Mouse (Mus musculus): ENCODE results near the gene Noc2l. TPM values are rescaled to one million over a fixed set of nuclear protein-coding genes. Genes with fewer than 3 reads are reported as not detected.

Noc2l gene
- total RNA-seq, 2 experiments from 2014 or later = 70.7 to 72.1 TPM

GRCm38 (mm10) chr4:156254361-156255077, 18.7 kb downstream of the Noc2l start:
- TF ChIP-seq CTCF (conservative IDR thresholded peaks at IDR 0.05) = no peak
- 0 out of 2 replicates have a peak overlapping the region, but pooled peaks have one; percentile 39 for H3K27ac ChIP-seq
- DNase-seq (ENCODE audit: low spot score in 2 of 2) = no peak
- H3K4me3 ChIP-seq = 0 out of 2 replicates have a peak overlapping the region, but pooled peaks have one; percentile 11

GRCm38 (mm10) chr4:156255078-156255839, 19.4 kb downstream of the Noc2l start, which contains the start of gene Samd11:
Gene Samd11, minus strand, starts transcription at chr4:156255657.
- DNase-seq (ENCODE audit: low spot score in 2 of 2) = no peak
- Histone ChIP-seq H3K4me3 (no peak within 1 kb of the TSS), H3K27ac (peak within 1 kb of the TSS; percentile 39; the same call in 1 of the 2 replicates)
- no peak for TF ChIP-seq CTCF (conservative IDR thresholded peaks at IDR 0.05)

Small RNAs within 50 kb of the gene (microRNA-seq; reads per million reads assigned to microRNA genes)
- 5.1 to 5.2 reads per million in 2 experiments for gene Mir7658

Other genes starting within 250 kb of the Noc2l start
- 10 to 100 TPM in 1 of 2 experiments, 1 to 10 TPM in 1; 9.3 to 10.1 TPM for gene B3galt6, start 243.4 kb upstream of the Noc2l start, total RNA-seq (2021)
- gene Sdf4, start 243.1 kb upstream of the Noc2l start, total RNA-seq (2021) = 100 to 1,000 TPM; 191 to 194 TPM
- gene Tnfrsf4, start 222.2 kb upstream of the Noc2l start, total RNA-seq (2021) = 1 to 10 TPM; 1.3 to 2.3 TPM
- not detected for gene Tnfrsf18, start 209.8 kb upstream of the Noc2l start, total RNA-seq (2021)
- gene Ttll10, start 176.6 kb upstream of the Noc2l start, total RNA-seq (2021) = under 1 TPM in 1 of 2 experiments, not detected in 1; 0.26 TPM
- gene 9430015G10Rik, start 126.0 kb upstream of the Noc2l start, total RNA-seq (2021) = 10 to 100 TPM; 27.3 to 34.9 TPM
- 1 to 10 TPM in 1 of 2 experiments, under 1 TPM in 1; 0.79 to 1.1 TPM for gene Rnf223, start 105.5 kb upstream of the Noc2l start, total RNA-seq (2021)
- 100 to 1,000 TPM; 146 to 148 TPM for gene Agrn, start 38.5 kb upstream of the Noc2l start, total RNA-seq (2021)
- 1 to 10 TPM in 1 of 2 experiments, under 1 TPM in 1; 0.87 to 1.3 TPM for gene Isg15, start 35.2 kb upstream of the Noc2l start, total RNA-seq (2021)
- gene AW011738, start 32.7 kb upstream of the Noc2l start, total RNA-seq (2021) = 1 to 10 TPM; 5.6 to 7.1 TPM
- under 1 TPM; 0.26 to 0.44 TPM for gene Perm1, start 20.1 kb upstream of the Noc2l start, total RNA-seq (2021)
- gene Plekhn1, start 1.2 kb upstream of the Noc2l start, total RNA-seq (2021) = 10 to 100 TPM; 41.4 to 43.1 TPM
- gene Samd11, start 19.6 kb downstream of the Noc2l start, total RNA-seq (2021) = 1 to 10 TPM; 4.8 to 5.4 TPM
- gene Vmn2r-ps159, start 95.1 kb downstream of the Noc2l start, total RNA-seq (2021) = not detected

All from layer of hippocampus, adult 2 months (tissue).